Mouse (Mus musculus): ENCODE measurements at regions not wholly inside any gene's neighbourhood (a gene's known extent, or its start where the extent isn't known, plus 50 kb on each side); places are given as distances from the start of the nearest gene placed in this dataset.

GRCm38 (mm10) chr17:81169118-81169517, 104.2 kb upstream of the Thumpd2 start:
- no peak overlapping the region for H3K27ac ChIP-seq (ENCODE audit: insufficient read depth, low read depth, low read length)
- H3K4me3 ChIP-seq (ENCODE audit: insufficient read depth, low read depth, low read length), result no peak overlapping the region
- WGBS, result 69% methylated on average over 5 of the region's 5 CpGs
- no peaks in the 10 kb centered on the region for H3K4me1 ChIP-seq (ENCODE audit: control insufficient read depth, insufficient read depth, low read length)
- TF ChIP-seq CTCF (IDR thresholded peaks at IDR 0.05; ENCODE audit: insufficient read depth, low read depth, low read length), result no peak
- no peak for TF ChIP-seq POLR2A (IDR thresholded peaks at IDR 0.05; ENCODE audit: insufficient read depth, low read depth, low read length)

- Histone ChIP-seq H3K27ac (ENCODE audit: insufficient read depth, low read depth, low read length) (no peak overlapping the region), H3K4me3 (ENCODE audit: insufficient read depth, low read depth, low read length) (no peak overlapping the region), H3K4me1 (ENCODE audit: control insufficient read depth, insufficient read depth, low read length) (no peaks in the 10 kb centered on the region)
- 54% methylated on average over 4 of the region's 4 CpGs for WGBS
- TF ChIP-seq POLR2A (IDR thresholded peaks at IDR 0.05; ENCODE audit: insufficient read depth, low read depth, low read length) (no peak), CTCF (IDR thresholded peaks at IDR 0.05; ENCODE audit: insufficient read depth, low read depth, low read length) (no peak)
These were observed 85.8 kb upstream of the Thumpd2 start for GRCm38 (mm10) chr17:81150730-81151129.

GRCm38 (mm10) chr17:81134702-81135101, 69.8 kb upstream of the Thumpd2 start:
- no peak for TF ChIP-seq CTCF (IDR thresholded peaks at IDR 0.05; ENCODE audit: insufficient read depth, low read depth, low read length)
- no peak for TF ChIP-seq POLR2A (IDR thresholded peaks at IDR 0.05; ENCODE audit: insufficient read depth, low read depth, low read length)
- H3K4me3 ChIP-seq (ENCODE audit: insufficient read depth, low read depth, low read length), result no peak overlapping the region
- 0 out of 2 replicates have a peak, but pooled peaks cover 3% of the 10 kb centered on the region for H3K4me1 ChIP-seq (ENCODE audit: control insufficient read depth, insufficient read depth, low read length)
- WGBS, result 75% methylated on average over 6 of the region's 6 CpGs
- H3K27ac ChIP-seq (ENCODE audit: insufficient read depth, low read depth, low read length), result no peak overlapping the region

GRCm38 (mm10) chr17:81133227-81133626, 68.3 kb upstream of the Thumpd2 start:
- Histone ChIP-seq H3K27ac (ENCODE audit: insufficient read depth, low read depth, low read length) (no peak overlapping the region), H3K4me3 (ENCODE audit: insufficient read depth, low read depth, low read length) (no peak overlapping the region), H3K4me1 (ENCODE audit: control insufficient read depth, insufficient read depth, low read length) (0 out of 2 replicates have a peak, but pooled peaks cover 3% of the 10 kb centered on the region)
- 43% methylated on average over 4 of the region's 4 CpGs for WGBS
- TF ChIP-seq POLR2A (IDR thresholded peaks at IDR 0.05; ENCODE audit: insufficient read depth, low read depth, low read length), result no peak
- TF ChIP-seq CTCF (IDR thresholded peaks at IDR 0.05; ENCODE audit: insufficient read depth, low read depth, low read length), result no peak
